ENCODE assay signal across 9 mouse cellular contexts in the genomic region with DNA sequence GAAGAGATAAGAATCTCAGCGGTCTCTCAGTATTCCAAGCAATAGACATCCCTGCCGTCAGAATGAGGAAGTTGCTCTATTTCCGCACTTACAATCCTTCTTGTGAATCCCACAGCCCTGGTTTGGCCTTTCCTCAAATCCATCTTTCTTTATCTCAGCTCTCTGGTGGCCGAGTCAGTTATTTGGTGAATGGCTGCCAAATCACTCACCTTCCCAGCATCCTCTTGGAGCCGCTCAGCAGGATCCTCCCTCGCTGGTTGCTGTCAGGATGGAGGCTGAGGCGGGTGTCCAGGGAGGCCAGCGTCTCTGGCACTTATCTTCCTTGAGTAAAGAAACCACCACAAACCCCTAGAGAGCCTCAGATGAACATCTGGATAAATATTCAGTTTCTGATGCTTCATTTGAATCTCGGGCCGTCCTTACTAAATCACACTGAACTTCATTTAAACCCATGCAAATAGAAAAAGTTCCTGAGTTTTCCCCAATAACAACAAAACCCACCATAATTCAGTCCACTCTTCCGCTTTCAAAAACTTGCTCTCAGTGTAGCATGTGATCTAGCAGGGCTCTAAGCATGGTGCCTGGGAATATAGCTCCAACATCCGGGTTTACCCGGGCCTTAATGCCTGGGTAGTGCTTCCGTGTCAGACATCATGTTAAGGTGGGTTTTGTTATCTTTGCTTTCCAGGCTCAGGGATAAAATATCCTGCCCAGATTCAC.
DNase-seq lines count a peak whose midpoint lies in the region; ATAC-seq and TF ChIP-seq lines count a peak whose summit lies in the region.
"Had no signal": no experiment of that assay in that cellular context is flagged by ENCODE, and none has a peak within 500 bp of the region (broad histone marks: within the 10 kb centered on the region; RNA-seq: fewer than 3 reads in every experiment).

No protein-coding gene starts in this region.

- peak overlapping the region; percentile 53 for H3K27ac ChIP-seq in midbrain, embryonic 10.5 days (replicated peaks)
- no peak overlapping the region for H3K27ac ChIP-seq in midbrain, embryonic 11.5 days (ENCODE audit: low read depth, low read length)
- no peak overlapping the region for H3K27ac ChIP-seq in hindbrain, postnatal 0 days
- H3K27ac ChIP-seq: hindbrain, embryonic 15.5 days had no signal

- H3K36me3 ChIP-seq in midbrain, embryonic 10.5 days = no peaks in the 10 kb centered on the region
- no peaks in the 10 kb centered on the region for H3K36me3 ChIP-seq in midbrain, embryonic 11.5 days (ENCODE audit: control insufficient read depth, insufficient read depth, low read length)
- no peaks in the 10 kb centered on the region for H3K36me3 ChIP-seq in hindbrain, postnatal 0 days (ENCODE audit: insufficient read depth, low read length)
- H3K36me3 ChIP-seq: hindbrain, embryonic 15.5 days had no signal

- DNase-seq in midbrain, embryonic 10.5 days (ENCODE audit: low spot score) = no peak
- no peak for DNase-seq in midbrain, embryonic 11.5 days (ENCODE audit: low spot score, missing footprints)
- peak; percentile 48 for DNase-seq in gastrocnemius, adult 18-20 months (ENCODE audit: low spot score)
- DNase-seq in hindbrain, postnatal 0 days (ENCODE audit: low spot score) = peak; percentile 18
- peak; percentile 28 for DNase-seq in lung, postnatal 14 days
- no peak for DNase-seq in thymus, postnatal 14 days
- DNase-seq in layer of hippocampus, adult 9-10 months (ENCODE audit: low spot score) = no peak
- no peak for DNase-seq in frontal cortex, postnatal 25 days (ENCODE audit: low spot score in 2 of 2)

- H3K4me1 ChIP-seq in midbrain, embryonic 10.5 days = peaks cover 31% of the 10 kb centered on the region
- H3K4me1 ChIP-seq in midbrain, embryonic 11.5 days (ENCODE audit: control insufficient read depth, insufficient read depth, low read length) = peaks cover 3% of the 10 kb centered on the region; the same call in 1 of the 2 replicates
- no peaks in the 10 kb centered on the region for H3K4me1 ChIP-seq in hindbrain, postnatal 0 days (ENCODE audit: insufficient read depth, low read length)

- no peak for ATAC-seq in midbrain, embryonic 11.5 days (ENCODE audit: low FRiP score)
- no peak for ATAC-seq in hindbrain, postnatal 0 days

- TF ChIP-seq CTCF in hindbrain, postnatal 0 days (IDR thresholded peaks at IDR 0.05; ENCODE audit: low read depth) = no peak

- no peaks in the 10 kb centered on the region for H3K27me3 ChIP-seq in midbrain, embryonic 10.5 days (ENCODE audit: low read depth, poor library complexity, severe bottlenecking)
- H3K27me3 ChIP-seq in midbrain, embryonic 11.5 days (ENCODE audit: control insufficient read depth, insufficient read depth, low read length) = no peaks in the 10 kb centered on the region
- H3K27me3 ChIP-seq in hindbrain, postnatal 0 days (ENCODE audit: insufficient read depth, low read length) = no peaks in the 10 kb centered on the region
- H3K27me3 ChIP-seq: hindbrain, embryonic 15.5 days had no signal

- no peaks in the 10 kb centered on the region for H3K9me3 ChIP-seq in midbrain, embryonic 10.5 days (replicated peaks)
- no peaks in the 10 kb centered on the region for H3K9me3 ChIP-seq in midbrain, embryonic 11.5 days (ENCODE audit: control insufficient read depth, low read length)
- no peaks in the 10 kb centered on the region for H3K9me3 ChIP-seq in hindbrain, postnatal 0 days (ENCODE audit: low read length)
- H3K9me3 ChIP-seq: hindbrain, embryonic 15.5 days had no signal

- H3K4me2 ChIP-seq in midbrain, embryonic 11.5 days = no peak overlapping the region
- no peak overlapping the region for H3K4me2 ChIP-seq in hindbrain, postnatal 0 days (ENCODE audit: low read depth, low read length)
- H3K4me2 ChIP-seq: hindbrain, embryonic 15.5 days had no signal

- H3K9ac ChIP-seq in midbrain, embryonic 11.5 days (ENCODE audit: low read length) = no peak overlapping the region
- no peak overlapping the region for H3K9ac ChIP-seq in hindbrain, postnatal 0 days (replicated peaks; ENCODE audit: low read length)
- H3K9ac ChIP-seq: hindbrain, embryonic 15.5 days had no signal

- no peak overlapping the region for H3K4me3 ChIP-seq in midbrain, embryonic 10.5 days
- H3K4me3 ChIP-seq in midbrain, embryonic 11.5 days (ENCODE audit: low read depth, low read length) = no peak overlapping the region
- no peak overlapping the region for H3K4me3 ChIP-seq in hindbrain, postnatal 0 days (ENCODE audit: low read length)
- H3K4me3 ChIP-seq: hindbrain, embryonic 15.5 days had no signal

- 77% methylated on average over 14 of the region's 14 CpGs for WGBS in midbrain, embryonic 10.5 days
- WGBS in midbrain, embryonic 11.5 days = 78% methylated on average over 14 of the region's 14 CpGs
- WGBS in hindbrain, postnatal 0 days = 63% methylated on average over 14 of the region's 14 CpGs

Comparison
In these comparisons a context has a peak if more than half of its experiments do, and no peak if none do; other contexts are left out.
1. DNase-seq: peak in gastrocnemius, adult 18-20 months (single experiment), hindbrain, postnatal 0 days (single experiment) and lung, postnatal 14 days (single experiment); none in midbrain, embryonic 10.5 days (single experiment), midbrain, embryonic 11.5 days (single experiment), thymus, postnatal 14 days (single experiment), layer of hippocampus, adult 9-10 months (single experiment) and frontal cortex, postnatal 25 days (0 of 2).